Mouse (Mus musculus): ENCODE results near the gene Nop2. TPM values are rescaled to one million over a fixed set of nuclear protein-coding genes. Genes with fewer than 3 reads are reported as not detected.

Gene Nop2
- polyA plus RNA-seq, 1 experiment from 2014 or later: 69.3 TPM

- no peak overlapping the region for H3K27ac ChIP-seq
- WGBS: 96% methylated on average over 10 of the region's 10 CpGs
- ATAC-seq (ENCODE audit: insufficient number of reproducible peaks, insufficient read depth, low FRiP score, low TSS enrichment, low read depth): no peak
- H3K9ac ChIP-seq: no peak overlapping the region
- no peak overlapping the region for H3K4me3 ChIP-seq
- peaks cover 82% of the 10 kb centered on the region for H3K36me3 ChIP-seq
- H3K4me1 ChIP-seq: peaks cover 9% of the 10 kb centered on the region
- no peak overlapping the region for H3K4me2 ChIP-seq
- H3K27me3 ChIP-seq: no peaks in the 10 kb centered on the region
- no peaks in the 10 kb centered on the region for H3K9me3 ChIP-seq
Measured at GRCm38 (mm10) chr6:125186203-125186602, 54.5 kb downstream of the Nop2 start.

DNA sequence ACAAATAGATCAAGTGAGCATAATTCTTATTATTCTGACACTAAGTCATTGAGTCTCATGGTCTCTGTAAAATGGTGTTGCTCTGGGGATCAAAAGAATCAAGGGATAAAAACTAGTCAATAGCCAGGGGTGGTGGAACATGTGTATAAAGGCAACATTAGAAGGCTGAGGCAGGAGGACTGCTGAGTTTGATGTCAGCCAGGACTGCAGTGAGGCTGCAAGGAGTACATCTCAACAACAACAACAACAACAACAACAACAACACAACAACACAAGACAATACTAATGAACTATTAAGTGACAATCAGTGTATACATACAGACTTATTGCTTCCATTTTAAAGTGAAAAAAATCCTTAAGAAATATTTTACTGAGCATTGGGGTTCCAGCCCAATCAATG is 59.1 kb downstream of the Nop2 start:
- Histone ChIP-seq H3K9ac (peak overlapping the region; percentile 86), H3K4me1 (peaks cover 21% of the 10 kb centered on the region), H3K27ac (peak overlapping the region; percentile 100), H3K36me3 (peaks cover 63% of the 10 kb centered on the region), H3K4me3 (peak overlapping the region; percentile 60), H3K27me3 (no peaks in the 10 kb centered on the region), H3K9me3 (no peaks in the 10 kb centered on the region), H3K4me2 (peak overlapping the region; percentile 84)
- ATAC-seq (ENCODE audit: insufficient number of reproducible peaks, insufficient read depth, low FRiP score, low TSS enrichment, low read depth): no peak

- no peaks in the 10 kb centered on the region for H3K27me3 ChIP-seq
- H3K36me3 ChIP-seq: peaks cover 56% of the 10 kb centered on the region
- peak within 1 kb of the TSS; percentile 86 for H3K9ac ChIP-seq
- peak within 1 kb of the TSS; percentile 100 for H3K27ac ChIP-seq
- ATAC-seq (ENCODE audit: insufficient number of reproducible peaks, insufficient read depth, low FRiP score, low TSS enrichment, low read depth): peak; percentile 95
- H3K4me1 ChIP-seq: peaks cover 21% of the 10 kb centered on the region
- under 1% methylated on average over 54 of the region's 54 CpGs for WGBS
- H3K9me3 ChIP-seq: no peaks in the 10 kb centered on the region
- peak within 1 kb of the TSS; percentile 84 for H3K4me2 ChIP-seq
- peak within 1 kb of the TSS; percentile 60 for H3K4me3 ChIP-seq
Measured at GRCm38 (mm10) chr6:125191332-125192015, 59.8 kb downstream of the Nop2 start, which contains the start of the genes Ncapd2 and Mrpl51. Gene Ncapd2 (minus strand): TSS chr6:125191701. Gene Mrpl51 (plus strand): TSS chr6:125191801.

GRCm38 (mm10) chr6:125192016-125192714 is 60.5 kb downstream of the Nop2 start:
- peak overlapping the region; percentile 100 for H3K27ac ChIP-seq
- peak; percentile 89 for ATAC-seq (ENCODE audit: insufficient number of reproducible peaks, insufficient read depth, low FRiP score, low TSS enrichment, low read depth)
- no peaks in the 10 kb centered on the region for H3K27me3 ChIP-seq
- WGBS: under 1% methylated on average over 34 of the region's 34 CpGs
- H3K4me1 ChIP-seq: peaks cover 21% of the 10 kb centered on the region
- peak overlapping the region; percentile 84 for H3K4me2 ChIP-seq
- H3K36me3 ChIP-seq: peaks cover 49% of the 10 kb centered on the region
- H3K9me3 ChIP-seq: no peaks in the 10 kb centered on the region
- peak overlapping the region; percentile 86 for H3K9ac ChIP-seq
- peak overlapping the region; percentile 60 for H3K4me3 ChIP-seq

DNA sequence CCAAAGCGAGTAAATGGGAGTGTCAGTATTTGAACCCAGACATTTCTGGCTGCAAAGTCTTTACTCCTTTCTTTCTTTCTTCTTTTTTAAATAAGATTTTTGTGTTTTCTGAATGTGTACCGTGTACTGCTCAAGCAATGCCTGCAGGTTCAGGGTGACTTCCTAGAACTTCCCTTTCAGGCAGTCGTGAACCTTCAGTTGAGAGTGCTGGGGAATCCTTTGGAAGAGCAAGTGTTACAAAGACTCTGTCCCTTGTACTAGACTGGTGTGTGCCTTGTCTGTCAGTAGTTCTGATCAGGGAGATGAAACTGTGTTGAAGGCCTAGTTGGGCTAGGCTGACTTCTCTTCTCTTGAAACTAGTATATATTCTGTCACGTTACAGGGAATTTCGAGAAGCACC is 61.1 kb downstream of the Nop2 start:
- H3K4me3 ChIP-seq: peak overlapping the region; percentile 60
- H3K9me3 ChIP-seq: no peaks in the 10 kb centered on the region
- H3K27ac ChIP-seq: peak overlapping the region; percentile 100; the same call in 1 of the 2 replicates
- H3K27me3 ChIP-seq: no peaks in the 10 kb centered on the region
- peaks cover 43% of the 10 kb centered on the region for H3K36me3 ChIP-seq
- H3K4me1 ChIP-seq: peaks cover 21% of the 10 kb centered on the region
- peak overlapping the region; percentile 84 for H3K4me2 ChIP-seq
- peak overlapping the region; percentile 86 for H3K9ac ChIP-seq
- no peak for ATAC-seq (ENCODE audit: insufficient number of reproducible peaks, insufficient read depth, low FRiP score, low TSS enrichment, low read depth)
- WGBS: 40% methylated on average over 5 of the region's 5 CpGs

GRCm38 (mm10) chr6:125193390-125193789 is 61.7 kb downstream of the Nop2 start:
- peaks cover 21% of the 10 kb centered on the region for H3K4me1 ChIP-seq
- ATAC-seq (ENCODE audit: insufficient number of reproducible peaks, insufficient read depth, low FRiP score, low TSS enrichment, low read depth): no peak
- WGBS: 52% methylated on average over 7 of the region's 7 CpGs
- peak overlapping the region; percentile 84; the same call in 1 of the 2 replicates for H3K4me2 ChIP-seq
- H3K36me3 ChIP-seq: peaks cover 37% of the 10 kb centered on the region
- H3K9me3 ChIP-seq: no peaks in the 10 kb centered on the region
- no peak overlapping the region for H3K27ac ChIP-seq
- no peaks in the 10 kb centered on the region for H3K27me3 ChIP-seq
- 0 out of 2 replicates have a peak overlapping the region, but pooled peaks have one; percentile 60 for H3K4me3 ChIP-seq
- no peak overlapping the region for H3K9ac ChIP-seq

Small RNA genes within 50 kb of the gene (microRNA-seq; reads per million reads assigned to microRNA genes)
- gene Mir7045: not detected

Other genes with a start within 250 kb of the Nop2 start
- 0.37 TPM in 1 of 2 replicates, not detected in the other for gene Cd4, start 243.7 kb upstream of the Nop2 start, polyA plus RNA-seq (2015; fragmentation: Nextera tagmentation; extraction: Ambion mirVana)
- gene Lag3, start 220.2 kb upstream of the Nop2 start, polyA plus RNA-seq (2015; fragmentation: Nextera tagmentation; extraction: Ambion mirVana): 2.9 and 3.7 TPM in 2 replicates
- 327 and 349 TPM in 2 replicates for gene Ptms, start 211.8 kb upstream of the Nop2 start, polyA plus RNA-seq (2015; fragmentation: Nextera tagmentation; extraction: Ambion mirVana)
- 342 and 360 TPM in 2 replicates for gene Mlf2, start 200.5 kb upstream of the Nop2 start, polyA plus RNA-seq (2015; fragmentation: Nextera tagmentation; extraction: Ambion mirVana)
- 124 and 138 TPM in 2 replicates for gene Cops7a, start 166.4 kb upstream of the Nop2 start, polyA plus RNA-seq (2015; fragmentation: Nextera tagmentation; extraction: Ambion mirVana)
- gene Pianp, start 135.2 kb upstream of the Nop2 start, polyA plus RNA-seq (2015; fragmentation: Nextera tagmentation; extraction: Ambion mirVana): 10.0 TPM in 2 replicates
- gene Zfp384, start 122.8 kb upstream of the Nop2 start, polyA plus RNA-seq (2015; fragmentation: Nextera tagmentation; extraction: Ambion mirVana): 19.9 and 23.5 TPM in 2 replicates
- gene Ing4, start 92.1 kb upstream of the Nop2 start, polyA plus RNA-seq (2015; fragmentation: Nextera tagmentation; extraction: Ambion mirVana): 164 and 187 TPM in 2 replicates
- gene Acrbp, start 82.2 kb upstream of the Nop2 start, polyA plus RNA-seq (2015; fragmentation: Nextera tagmentation; extraction: Ambion mirVana): 21.7 and 22.7 TPM in 2 replicates
- 0.59 and 0.97 TPM in 2 replicates for gene Lpar5, start 64.0 kb upstream of the Nop2 start, polyA plus RNA-seq (2015; fragmentation: Nextera tagmentation; extraction: Ambion mirVana)
- gene Chd4, start 35.9 kb upstream of the Nop2 start, polyA plus RNA-seq (2015; fragmentation: Nextera tagmentation; extraction: Ambion mirVana): 83.3 and 91.2 TPM in 2 replicates
- gene Iffo1, start 13.3 kb downstream of the Nop2 start, polyA plus RNA-seq (2015; fragmentation: Nextera tagmentation; extraction: Ambion mirVana): 15.5 and 17.6 TPM in 2 replicates
- gene Gapdh, start 34.6 kb downstream of the Nop2 start, polyA plus RNA-seq (2015; fragmentation: Nextera tagmentation; extraction: Ambion mirVana): 1,482 and 1,867 TPM in 2 replicates
- 150 and 163 TPM in 2 replicates for gene Ncapd2, start 59.8 kb downstream of the Nop2 start, polyA plus RNA-seq (2015; fragmentation: Nextera tagmentation; extraction: Ambion mirVana)
- gene Mrpl51, start 59.9 kb downstream of the Nop2 start, polyA plus RNA-seq (2015; fragmentation: Nextera tagmentation; extraction: Ambion mirVana): 216 and 218 TPM in 2 replicates
- 4.3 and 4.4 TPM in 2 replicates for gene Vamp1, start 83.6 kb downstream of the Nop2 start, polyA plus RNA-seq (2015; fragmentation: Nextera tagmentation; extraction: Ambion mirVana)
- gene Tapbpl, start 100.0 kb downstream of the Nop2 start, polyA plus RNA-seq (2015; fragmentation: Nextera tagmentation; extraction: Ambion mirVana): 2.8 and 3.5 TPM in 2 replicates
- 1.7 and 2.8 TPM in 2 replicates for gene Cd27, start 105.1 kb downstream of the Nop2 start, polyA plus RNA-seq (2015; fragmentation: Nextera tagmentation; extraction: Ambion mirVana)
- gene Tuba3a, start 154.1 kb downstream of the Nop2 start, polyA plus RNA-seq (2015; fragmentation: Nextera tagmentation; extraction: Ambion mirVana): 0.17 and 0.22 TPM in 2 replicates
- 33.1 TPM in 2 replicates for gene Ltbr, start 182.0 kb downstream of the Nop2 start, polyA plus RNA-seq (2015; fragmentation: Nextera tagmentation; extraction: Ambion mirVana)
- gene Scnn1a, start 188.8 kb downstream of the Nop2 start, polyA plus RNA-seq (2015; fragmentation: Nextera tagmentation; extraction: Ambion mirVana): 1.3 and 1.5 TPM in 2 replicates
- 62.3 and 67.9 TPM in 2 replicates for gene Tnfrsf1a, start 217.5 kb downstream of the Nop2 start, polyA plus RNA-seq (2015; fragmentation: Nextera tagmentation; extraction: Ambion mirVana)
- gene Plekhg6, start 248.9 kb downstream of the Nop2 start, polyA plus RNA-seq (2015; fragmentation: Nextera tagmentation; extraction: Ambion mirVana): 1.1 and 1.3 TPM in 2 replicates

All from embryonic facial prominence, embryonic 13.5 days (tissue).